Mouse (Mus musculus): Measurements from ENCODE around the gene Tmem274. TPM values are rescaled to one million over a fixed set of nuclear protein-coding genes. Genes with fewer than 3 reads are reported as not detected.
A peak's percentile ranks its signal among the peaks of the same experiment; 100 is the strongest.

The Tmem274 gene
- total and polyA plus RNA-seq, 2 experiments, result not detected

DNA sequence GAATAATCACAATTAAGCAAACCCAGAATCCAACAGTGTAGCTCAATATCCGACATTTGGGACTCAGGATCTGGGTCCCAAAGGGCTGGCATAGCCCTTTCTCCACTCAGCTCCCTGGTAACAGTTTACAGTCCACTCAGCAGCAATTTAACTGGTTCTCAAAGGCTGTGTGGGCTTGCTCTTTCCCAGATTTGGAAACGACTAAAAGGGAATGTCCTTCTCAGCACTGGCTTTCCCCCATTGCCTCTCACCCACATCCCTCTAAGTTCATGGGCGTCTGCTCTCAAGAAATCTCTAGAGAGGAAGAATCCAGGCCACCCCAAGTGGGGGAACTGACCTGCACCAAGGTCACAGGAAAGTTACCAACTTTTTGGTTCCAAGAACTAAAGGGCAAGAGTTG lies 7.4 kb downstream of the Tmem274 start:
- peaks cover 3% of the 10 kb centered on the region; the same call in 1 of the 2 replicates for H3K4me1 ChIP-seq (ENCODE audit: control insufficient read depth, insufficient read depth, low read length)
- H3K4me3 ChIP-seq (ENCODE audit: insufficient read depth, low read depth, low read length), result peak overlapping the region; percentile 64
- peaks cover 4% of the 10 kb centered on the region; the same call in 1 of the 2 replicates for H3K79me2 ChIP-seq (ENCODE audit: control insufficient read depth, insufficient read depth, low read length)
- peak overlapping the region; percentile 94 for H3K27ac ChIP-seq (replicated peaks; ENCODE audit: insufficient read depth, low read depth, low read length)
- WGBS, result 9% methylated on average over 3 of the region's 3 CpGs
- peak overlapping the region; percentile 81 for H3K9ac ChIP-seq (ENCODE audit: low read depth, low read length)
- no peaks in the 10 kb centered on the region for H3K27me3 ChIP-seq (ENCODE audit: control insufficient read depth, insufficient read depth, low read length)
- DNase-seq (ENCODE audit: extremely low read depth, low read depth, low spot score), result no peak
- peaks cover 18% of the 10 kb centered on the region for H3K36me3 ChIP-seq (ENCODE audit: control insufficient read depth, insufficient read depth, low read length)
- TF ChIP-seq POLR2A (IDR thresholded peaks at IDR 0.05; ENCODE audit: extremely low read depth, insufficient read depth, low read length), result no peak
- no peak for TF ChIP-seq CTCF (IDR thresholded peaks at IDR 0.05; ENCODE audit: low read depth, low read length)

- Histone ChIP-seq H3K4me3 (ENCODE audit: insufficient read depth, low read depth, low read length) (peak within 1 kb of the TSS; percentile 64), H3K4me1 (ENCODE audit: control insufficient read depth, insufficient read depth, low read length) (peaks cover 3% of the 10 kb centered on the region; the same call in 1 of the 2 replicates), H3K27me3 (ENCODE audit: control insufficient read depth, insufficient read depth, low read length) (no peaks in the 10 kb centered on the region), H3K9ac (ENCODE audit: low read depth, low read length) (peak within 1 kb of the TSS; percentile 81), H3K79me2 (ENCODE audit: control insufficient read depth, insufficient read depth, low read length) (peaks cover 4% of the 10 kb centered on the region; the same call in 1 of the 2 replicates), H3K27ac (replicated peaks; ENCODE audit: insufficient read depth, low read depth, low read length) (peak within 1 kb of the TSS; percentile 94), H3K36me3 (ENCODE audit: control insufficient read depth, insufficient read depth, low read length) (peaks cover 19% of the 10 kb centered on the region)
- under 1% methylated on average over 60 of the region's 60 CpGs for WGBS
- DNase-seq (ENCODE audit: extremely low read depth, low read depth, low spot score), result peak; percentile 88
- TF ChIP-seq CTCF (IDR thresholded peaks at IDR 0.05; ENCODE audit: low read depth, low read length) (no peak), POLR2A (IDR thresholded peaks at IDR 0.05; ENCODE audit: extremely low read depth, insufficient read depth, low read length) (0 out of 2 replicates have a peak, but pooled peaks have one; percentile 68)
Observed at GRCm38 (mm10) chr4:149485053-149485824, 8.1 kb downstream of the Tmem274 start, which contains the start of the genes Nmnat1 and Lzic. Gene Nmnat1 (minus strand): TSS chr4:149485202. Gene Lzic (plus strand): TSS chr4:149485229.

GRCm38 (mm10) chr4:149485825-149486206 lies 8.6 kb downstream of the Tmem274 start:
- Histone ChIP-seq H3K79me2 (ENCODE audit: control insufficient read depth, insufficient read depth, low read length) (peaks cover 4% of the 10 kb centered on the region; the same call in 1 of the 2 replicates), H3K4me1 (ENCODE audit: control insufficient read depth, insufficient read depth, low read length) (peaks cover 3% of the 10 kb centered on the region; the same call in 1 of the 2 replicates), H3K36me3 (ENCODE audit: control insufficient read depth, insufficient read depth, low read length) (peaks cover 19% of the 10 kb centered on the region), H3K4me3 (ENCODE audit: insufficient read depth, low read depth, low read length) (peak overlapping the region; percentile 64), H3K27me3 (ENCODE audit: control insufficient read depth, insufficient read depth, low read length) (no peaks in the 10 kb centered on the region), H3K9ac (ENCODE audit: low read depth, low read length) (peak overlapping the region; percentile 66; the same call in 1 of the 2 replicates), H3K27ac (replicated peaks; ENCODE audit: insufficient read depth, low read depth, low read length) (peak overlapping the region; percentile 40)
- 1% methylated on average over 10 of the region's 10 CpGs for WGBS
- peak; percentile 52 for DNase-seq (ENCODE audit: extremely low read depth, low read depth, low spot score)
- TF ChIP-seq POLR2A (IDR thresholded peaks at IDR 0.05; ENCODE audit: extremely low read depth, insufficient read depth, low read length), result no peak
- TF ChIP-seq CTCF (IDR thresholded peaks at IDR 0.05; ENCODE audit: low read depth, low read length), result no peak

- DNase-seq (ENCODE audit: extremely low read depth, low read depth, low spot score), result no peak
- Histone ChIP-seq H3K27me3 (ENCODE audit: control insufficient read depth, insufficient read depth, low read length) (no peaks in the 10 kb centered on the region), H3K79me2 (ENCODE audit: control insufficient read depth, insufficient read depth, low read length) (peaks cover 4% of the 10 kb centered on the region; the same call in 1 of the 2 replicates), H3K27ac (replicated peaks; ENCODE audit: insufficient read depth, low read depth, low read length) (no peak overlapping the region), H3K36me3 (ENCODE audit: control insufficient read depth, insufficient read depth, low read length) (peaks cover 25% of the 10 kb centered on the region), H3K4me3 (ENCODE audit: insufficient read depth, low read depth, low read length) (no peak overlapping the region), H3K4me1 (ENCODE audit: control insufficient read depth, insufficient read depth, low read length) (peaks cover 3% of the 10 kb centered on the region; the same call in 1 of the 2 replicates), H3K9ac (ENCODE audit: low read depth, low read length) (no peak overlapping the region)
- TF ChIP-seq CTCF (IDR thresholded peaks at IDR 0.05; ENCODE audit: low read depth, low read length), result no peak
- no peak for TF ChIP-seq POLR2A (IDR thresholded peaks at IDR 0.05; ENCODE audit: extremely low read depth, insufficient read depth, low read length)
- WGBS, result 95% methylated on average over 12 of the region's 12 CpGs
Observed at GRCm38 (mm10) chr4:149487729-149488128, 10.6 kb downstream of the Tmem274 start.

- no peak for TF ChIP-seq POLR2A (IDR thresholded peaks at IDR 0.05; ENCODE audit: extremely low read depth, insufficient read depth, low read length)
- TF ChIP-seq CTCF (IDR thresholded peaks at IDR 0.05; ENCODE audit: low read depth, low read length), result no peak
- peaks cover 33% of the 10 kb centered on the region for H3K36me3 ChIP-seq (ENCODE audit: control insufficient read depth, insufficient read depth, low read length)
- H3K4me1 ChIP-seq (ENCODE audit: control insufficient read depth, insufficient read depth, low read length), result no peaks in the 10 kb centered on the region
- H3K79me2 ChIP-seq (ENCODE audit: control insufficient read depth, insufficient read depth, low read length), result no peaks in the 10 kb centered on the region
- DNase-seq (ENCODE audit: extremely low read depth, low read depth, low spot score), result no peak
- H3K27ac ChIP-seq (replicated peaks; ENCODE audit: insufficient read depth, low read depth, low read length), result no peak overlapping the region
- H3K9ac ChIP-seq (ENCODE audit: low read depth, low read length), result no peak overlapping the region
- no peaks in the 10 kb centered on the region for H3K27me3 ChIP-seq (ENCODE audit: control insufficient read depth, insufficient read depth, low read length)
- no peak overlapping the region for H3K4me3 ChIP-seq (ENCODE audit: insufficient read depth, low read depth, low read length)
- WGBS, result 92% methylated on average over 14 of the region's 14 CpGs
Observed at GRCm38 (mm10) chr4:149489415-149490240, 12.4 kb downstream of the Tmem274 start.
